Mouse (Mus musculus): Measurements from ENCODE around the gene Rin3. TPM values are rescaled to one million over a fixed set of nuclear protein-coding genes. Genes with fewer than 3 reads are reported as not detected.
"Not testable (repeated sequence)": the region's sequence is repeated elsewhere in the genome, so short reads cannot be mapped to it uniquely, and the experiment has no call there.

Gene Rin3
- total RNA-seq, 2 experiments from 2014 or later = 29.7 to 33.1 TPM

DNA sequence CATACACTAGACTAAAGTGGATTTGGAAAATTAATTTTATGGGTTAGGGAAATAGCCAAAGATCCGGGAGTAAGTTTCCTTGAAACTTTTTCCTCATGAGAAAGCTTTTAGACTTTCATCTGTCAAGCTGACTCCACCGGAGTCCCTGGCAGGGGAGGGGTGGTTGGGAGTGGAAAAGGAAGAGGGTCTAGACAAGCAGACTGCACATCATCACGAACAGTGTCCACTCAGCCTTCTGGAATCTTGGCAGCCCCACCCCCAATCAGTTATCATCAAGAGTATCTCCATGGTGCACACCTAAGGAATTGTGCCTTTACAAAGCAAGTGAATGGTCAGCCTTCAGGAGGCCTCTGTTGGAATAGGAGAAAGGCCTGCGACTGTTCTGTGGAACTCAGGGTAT lies 2.6 kb upstream of the Rin3 start:
- DNase-seq (ENCODE audit: low spot score in 2 of 2) = not testable (repeated sequence)

GRCm38 (mm10) chr12:102280867-102281503 lies 1.9 kb upstream of the Rin3 start:
- DNase-seq (ENCODE audit: low spot score in 2 of 2) = peak in 1 of 2 experiments; percentile 35

DNA sequence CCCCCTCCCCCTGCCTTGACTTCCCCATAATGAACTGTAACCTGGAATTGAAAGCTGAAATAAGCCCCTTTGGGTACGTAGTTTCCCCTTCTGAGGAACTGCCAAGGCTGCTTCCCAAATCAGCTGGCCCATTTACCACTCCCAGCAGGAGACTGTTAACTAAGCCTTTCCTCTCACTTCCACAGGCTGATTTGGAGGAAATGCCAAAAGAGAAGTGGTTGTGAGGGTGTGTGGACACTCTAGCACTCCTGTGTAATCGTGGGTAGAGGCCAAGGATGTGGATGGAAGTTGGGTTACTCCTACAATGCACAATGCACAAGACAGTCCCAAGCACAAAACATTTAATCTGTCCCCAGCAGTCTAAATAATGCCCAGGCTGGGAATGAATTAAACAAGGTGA lies 722 bp upstream of the Rin3 start:
- DNase-seq (ENCODE audit: low spot score in 2 of 2) = no peak

DNA sequence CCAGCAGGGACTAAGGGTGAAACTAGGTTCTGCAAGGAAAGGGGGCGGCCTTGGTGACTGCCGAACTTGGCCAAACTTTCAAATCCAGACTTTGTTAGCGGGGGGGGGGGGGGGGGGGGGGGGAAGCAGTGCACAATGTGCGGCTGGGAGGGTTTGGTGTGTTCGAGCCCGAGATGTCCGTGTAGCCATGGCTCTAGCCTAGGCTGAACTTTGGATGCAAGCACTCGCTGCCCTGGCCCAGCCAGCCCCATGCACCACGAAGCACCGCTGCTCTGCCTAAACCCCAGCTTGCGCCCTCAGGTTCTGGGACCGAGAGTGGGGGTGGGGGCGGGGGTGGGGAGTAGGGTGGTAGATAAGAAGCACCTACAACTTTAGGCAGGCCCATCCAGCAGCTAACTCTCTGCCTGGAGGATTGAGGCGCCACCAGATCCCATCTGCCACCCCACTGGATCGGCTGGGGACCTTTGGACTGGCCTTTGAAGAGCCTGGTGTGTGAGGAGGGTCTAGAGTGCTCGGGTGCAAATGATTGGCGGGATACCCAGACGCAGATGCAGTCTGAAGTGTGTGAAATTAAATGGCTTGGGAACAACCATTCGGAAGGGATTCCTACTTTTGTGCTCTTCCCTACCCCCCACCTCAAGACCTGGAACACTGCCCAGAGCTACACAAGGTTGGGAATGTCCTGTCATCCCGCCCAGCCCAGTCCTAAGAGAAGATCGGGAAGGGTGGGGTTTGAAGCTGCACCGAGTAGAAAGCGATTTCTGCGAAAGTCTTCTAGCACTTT lies 827 bp downstream of the Rin3 start:
- peak; percentile 51 to 84 for DNase-seq (ENCODE audit: low spot score in 2 of 2)

DNA sequence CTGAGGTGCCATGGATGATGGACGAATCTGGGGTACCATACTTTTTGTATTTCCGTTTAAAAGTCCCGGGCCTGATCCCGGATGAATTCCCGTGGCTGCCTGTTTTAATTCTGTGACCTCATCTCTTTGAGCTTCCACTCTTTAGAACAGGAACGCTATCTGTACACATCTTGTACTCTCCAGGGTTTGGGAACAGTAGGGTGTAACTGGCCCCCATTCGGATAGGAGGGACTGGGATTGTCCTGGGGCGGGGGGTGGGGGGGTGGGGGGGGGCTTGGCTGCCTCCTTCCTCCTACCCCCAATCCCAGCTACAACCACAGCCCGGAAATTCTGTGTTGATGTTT lies 1.4 kb downstream of the Rin3 start:
- DNase-seq (ENCODE audit: low spot score in 2 of 2) = no peak

DNA sequence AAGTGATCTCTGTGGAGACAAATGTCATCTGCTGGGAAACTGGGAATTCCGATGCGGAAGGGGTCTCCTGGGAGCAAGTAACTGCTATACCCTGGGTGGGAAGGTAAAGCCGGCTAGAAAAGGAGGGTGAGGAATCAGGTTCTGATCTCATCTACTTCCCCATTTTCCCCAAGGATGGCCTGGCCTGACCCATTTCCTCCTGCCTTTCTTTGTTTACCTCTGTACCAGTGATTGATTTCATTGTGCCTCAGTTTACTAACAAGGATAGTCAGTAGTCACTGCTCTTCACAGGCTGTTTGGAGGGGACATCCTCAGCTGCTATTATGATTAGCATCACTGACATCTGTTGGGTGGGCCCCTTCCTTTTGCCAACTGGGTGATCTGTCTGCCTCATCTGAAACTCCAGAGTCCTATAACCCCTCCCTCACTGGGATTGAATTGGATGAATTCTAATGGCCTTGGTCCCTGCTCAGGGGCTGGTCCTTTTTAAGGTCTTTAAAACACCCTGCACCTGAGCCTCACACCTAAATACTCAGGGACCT lies 1.8 kb downstream of the Rin3 start:
- DNase-seq (ENCODE audit: low spot score in 2 of 2) = no peak

DNA sequence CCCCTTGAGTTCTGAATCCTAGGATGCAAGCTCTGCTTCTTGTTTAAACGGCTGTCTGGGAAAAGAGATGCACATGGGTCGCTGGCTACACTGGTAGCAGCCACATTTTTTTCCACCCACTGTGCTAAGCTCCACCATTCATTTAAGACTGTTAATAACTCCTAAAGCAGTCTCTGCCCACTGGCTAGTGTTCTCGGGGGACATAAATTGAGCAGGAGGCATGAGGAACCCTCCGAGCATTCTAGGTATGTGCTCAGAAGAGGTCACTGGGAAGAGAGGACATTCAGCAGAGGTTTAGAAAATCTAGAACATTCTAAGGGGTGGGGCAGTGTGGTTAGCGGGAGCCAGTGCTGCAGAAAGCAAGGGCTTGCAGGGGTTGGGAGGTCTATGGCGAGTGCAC lies 2.5 kb downstream of the Rin3 start:
- no peak for DNase-seq (ENCODE audit: low spot score in 2 of 2)

- DNase-seq (ENCODE audit: low spot score in 2 of 2) = no peak
Measured at GRCm38 (mm10) chr12:102285779-102286178, 2.9 kb downstream of the Rin3 start.

- DNase-seq (ENCODE audit: low spot score in 2 of 2) = peak; percentile 39 to 76
Measured at GRCm38 (mm10) chr12:102286681-102287414, 4.0 kb downstream of the Rin3 start.

DNA sequence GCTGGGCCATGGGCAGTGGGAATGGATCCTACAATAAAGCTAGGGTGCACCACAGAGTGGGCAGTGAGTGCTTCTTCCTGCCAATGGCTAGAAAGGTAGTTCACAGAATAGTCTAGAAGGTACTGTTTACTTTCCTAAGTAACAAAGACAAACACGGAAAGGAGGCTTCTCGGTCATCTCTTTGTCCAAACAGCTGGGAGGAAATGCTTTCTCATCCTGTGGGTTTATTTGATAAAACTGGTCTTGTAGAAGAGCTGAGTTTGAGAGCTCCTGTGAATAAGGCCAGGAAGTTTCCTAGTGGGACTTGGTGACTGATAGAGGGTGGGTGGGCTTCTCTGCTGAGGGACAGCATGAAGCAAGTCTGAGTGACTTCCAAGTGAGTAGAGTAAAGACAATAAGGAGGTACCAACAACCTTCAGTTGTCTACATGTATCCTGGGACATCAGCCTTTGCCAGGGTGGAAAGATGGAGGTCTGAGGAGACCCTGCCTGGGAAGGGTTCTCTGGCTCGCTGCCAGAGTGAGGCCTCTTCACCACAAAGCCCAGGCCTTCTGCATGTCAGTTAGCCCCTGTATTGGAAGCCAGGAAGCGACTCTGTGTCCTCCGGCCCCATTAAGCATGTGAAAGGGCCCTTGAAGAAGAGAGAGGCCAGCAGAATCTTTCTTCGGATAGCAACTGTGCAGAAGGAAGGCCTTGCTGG lies 5.2 kb downstream of the Rin3 start:
- no peak for DNase-seq (ENCODE audit: low spot score in 2 of 2)

- no peak for DNase-seq (ENCODE audit: low spot score in 2 of 2)
Measured at GRCm38 (mm10) chr12:102288846-102289245, 6.0 kb downstream of the Rin3 start.

GRCm38 (mm10) chr12:102289568-102289967 lies 6.7 kb downstream of the Rin3 start:
- DNase-seq (ENCODE audit: low spot score in 2 of 2) = no peak

DNA sequence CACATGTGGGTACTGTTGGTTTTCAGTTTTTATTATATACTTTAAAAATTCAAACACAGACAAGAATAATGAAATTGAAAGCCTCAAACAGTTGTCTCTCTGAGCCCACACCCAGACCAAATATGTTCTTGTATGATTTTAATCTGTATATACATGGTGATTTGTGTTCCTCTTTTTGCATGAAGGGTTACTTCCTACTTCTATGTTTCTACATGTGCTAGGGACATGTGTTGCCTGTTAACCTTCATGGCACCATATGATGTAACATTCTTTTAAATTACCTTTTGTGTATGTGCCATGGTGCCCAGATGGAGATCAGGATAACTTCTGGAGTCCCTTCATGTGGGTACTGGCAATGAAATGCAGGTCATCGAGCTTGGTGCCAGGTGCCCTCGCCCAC lies 7.8 kb downstream of the Rin3 start:
- DNase-seq (ENCODE audit: low spot score in 2 of 2) = no peak

- no peak for DNase-seq (ENCODE audit: low spot score in 2 of 2)
Measured at GRCm38 (mm10) chr12:102291686-102292085, 8.8 kb downstream of the Rin3 start.

DNA sequence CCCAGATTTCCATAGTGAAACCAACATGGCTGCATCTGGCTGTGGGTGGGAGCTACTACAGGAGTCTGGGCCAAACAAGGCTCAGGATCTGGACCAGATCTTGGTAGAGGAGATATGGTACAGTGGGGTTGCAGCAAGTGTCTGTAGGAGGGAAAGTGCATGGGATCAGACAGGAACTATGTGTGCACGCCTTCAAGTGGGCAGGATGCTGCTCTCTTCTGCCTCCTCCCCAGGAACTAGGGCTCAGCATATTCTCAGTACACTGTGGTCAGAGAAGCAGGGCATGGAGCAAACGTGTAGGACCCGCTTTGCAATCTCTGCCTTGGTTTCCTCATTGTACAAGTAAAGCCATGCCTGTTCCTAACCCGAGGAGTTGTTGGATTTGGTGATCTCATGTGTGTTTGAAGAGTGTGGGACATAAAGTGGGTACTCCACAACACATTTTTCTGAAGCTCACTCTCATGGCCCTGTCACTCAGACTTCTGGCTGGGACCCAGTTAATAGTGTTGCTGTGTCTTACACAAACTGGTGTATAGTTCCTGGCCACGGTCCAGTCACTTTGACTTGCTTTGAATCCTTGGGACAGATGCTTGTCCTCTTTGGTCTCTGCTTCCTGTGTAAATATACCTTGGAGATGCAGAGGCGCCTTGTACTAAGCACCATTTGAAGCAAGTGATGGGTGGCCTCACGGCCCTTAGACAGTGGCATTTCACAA lies 9.8 kb downstream of the Rin3 start:
- DNase-seq (ENCODE audit: low spot score in 2 of 2) = no peak

DNA sequence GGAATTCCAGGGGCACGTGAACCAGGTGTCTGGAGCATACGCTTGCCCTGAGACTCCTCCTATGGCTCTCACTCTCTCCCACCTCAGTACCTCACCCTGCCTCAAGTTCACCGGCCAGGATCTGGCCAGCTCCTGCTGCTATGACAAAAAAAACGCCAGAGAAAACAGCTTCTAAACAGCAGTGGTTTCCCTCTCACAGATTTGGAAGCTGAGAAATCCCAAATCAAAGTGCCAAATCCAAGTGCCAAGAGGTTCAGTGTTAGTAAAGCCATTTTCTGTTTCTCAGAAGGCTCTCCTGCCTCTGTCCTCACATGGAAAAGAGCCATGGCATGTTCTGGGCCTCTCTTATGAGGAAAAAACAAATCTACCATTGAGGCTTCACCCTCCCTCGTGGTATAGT lies 11.8 kb downstream of the Rin3 start:
- no peak for DNase-seq (ENCODE audit: low spot score in 2 of 2)

DNA sequence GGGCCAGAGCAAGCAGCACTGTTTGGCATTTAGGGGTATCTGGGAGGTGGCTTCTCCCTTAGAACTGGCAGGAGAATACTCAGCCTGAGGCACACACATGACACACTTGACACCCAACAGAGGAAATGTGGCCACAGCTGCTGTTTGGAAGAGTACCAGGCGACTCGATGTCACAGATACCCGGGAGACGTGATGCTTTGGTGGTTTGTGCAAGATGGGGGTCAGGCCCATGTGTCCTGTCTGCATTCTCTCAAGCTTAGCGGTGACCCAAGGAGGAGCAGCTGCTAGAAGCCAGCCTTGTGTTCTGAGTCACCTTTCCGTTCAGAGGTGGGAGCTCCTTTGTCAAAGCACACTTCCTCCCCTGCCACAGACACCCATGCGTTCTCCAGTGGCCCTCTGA lies 12.4 kb downstream of the Rin3 start:
- DNase-seq (ENCODE audit: low spot score in 2 of 2) = peak in 1 of 2 experiments; percentile 33

DNA sequence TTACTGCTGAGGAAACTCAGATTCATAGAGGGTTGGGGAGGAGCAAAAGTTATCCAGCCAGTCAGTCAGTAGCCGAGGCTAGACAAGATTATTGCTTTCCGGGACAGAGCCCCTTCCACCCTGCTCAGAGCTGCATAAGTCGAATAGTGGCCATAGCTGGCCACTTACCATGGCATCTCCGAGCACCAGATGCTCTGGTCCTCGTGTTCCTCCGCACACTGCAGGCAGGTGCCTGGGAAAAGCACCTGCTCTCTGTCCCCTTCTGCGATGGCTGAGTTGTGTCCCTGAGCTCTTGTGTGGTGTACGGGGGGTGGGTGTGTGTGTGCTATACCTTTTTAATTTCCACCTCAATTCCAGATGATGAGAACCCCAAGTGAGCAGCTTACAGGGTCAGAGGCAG lies 12.8 kb downstream of the Rin3 start:
- DNase-seq (ENCODE audit: low spot score in 2 of 2) = no peak

DNA sequence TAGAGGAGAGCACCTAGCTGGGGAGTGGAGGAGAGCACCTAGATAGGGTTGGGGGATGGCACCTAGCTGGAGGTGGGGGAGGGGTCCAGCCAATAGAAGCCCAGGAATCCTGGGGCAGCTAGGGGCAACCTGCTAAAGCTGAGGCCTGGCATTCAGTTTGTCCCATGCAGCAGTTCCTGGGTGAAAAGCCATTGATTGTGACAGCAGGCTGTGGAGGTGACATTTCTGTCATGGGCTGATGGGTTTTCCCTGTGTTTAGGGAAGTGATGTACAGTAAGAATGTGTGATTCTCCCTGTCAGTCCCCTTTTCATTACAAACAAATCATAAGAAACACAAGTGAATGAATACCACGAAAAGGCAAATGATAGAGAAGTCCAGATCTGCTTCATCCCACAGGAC lies 13.5 kb downstream of the Rin3 start:
- no peak for DNase-seq (ENCODE audit: low spot score in 2 of 2)

DNA sequence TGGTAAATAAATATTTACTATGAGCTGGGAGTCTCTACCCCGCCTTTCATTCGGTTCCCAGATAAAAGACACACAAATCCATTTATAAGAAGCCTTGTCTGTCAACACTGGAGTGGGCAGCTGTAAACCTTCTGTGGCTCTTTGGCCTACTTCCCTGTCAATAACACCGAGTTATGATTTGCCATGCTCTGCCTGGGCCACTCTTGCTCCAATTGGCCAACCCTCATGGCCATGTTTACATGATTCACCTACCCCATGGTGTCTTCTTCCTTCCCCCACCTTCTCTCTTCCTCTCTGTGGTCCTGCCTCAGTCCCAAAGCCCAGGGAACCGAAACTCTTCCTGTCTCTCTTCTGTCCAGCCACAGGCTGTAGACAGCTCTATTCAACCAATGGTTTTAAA lies 14.1 kb downstream of the Rin3 start:
- DNase-seq (ENCODE audit: low spot score in 2 of 2) = no peak

DNA sequence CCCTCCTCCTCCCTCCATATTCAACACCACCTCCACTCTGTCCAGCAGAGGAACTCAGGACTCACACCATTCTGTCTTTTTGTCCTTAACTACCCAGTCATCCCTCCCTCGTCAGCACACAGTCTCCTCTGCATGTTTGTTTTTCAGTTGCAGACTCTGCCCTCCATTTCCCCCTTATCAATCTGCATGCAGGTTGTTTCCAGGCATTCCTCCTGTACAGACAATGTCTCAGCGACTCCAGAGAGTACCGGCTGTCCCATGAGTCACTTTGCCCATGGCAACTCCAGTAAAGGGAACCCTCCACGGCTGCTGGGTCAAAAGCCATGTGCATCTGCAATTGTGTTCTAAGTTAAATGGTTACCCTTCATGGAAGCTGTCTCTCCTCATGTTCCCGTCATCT lies 16.4 kb downstream of the Rin3 start:
- DNase-seq (ENCODE audit: low spot score in 2 of 2) = no peak
